Mouse (Mus musculus): ENCODE measurements at regions not wholly inside any gene's neighbourhood (a gene's known extent, or its start where the extent isn't known, plus 50 kb on each side); places are given as distances from the start of the nearest gene placed in this dataset.

DNA sequence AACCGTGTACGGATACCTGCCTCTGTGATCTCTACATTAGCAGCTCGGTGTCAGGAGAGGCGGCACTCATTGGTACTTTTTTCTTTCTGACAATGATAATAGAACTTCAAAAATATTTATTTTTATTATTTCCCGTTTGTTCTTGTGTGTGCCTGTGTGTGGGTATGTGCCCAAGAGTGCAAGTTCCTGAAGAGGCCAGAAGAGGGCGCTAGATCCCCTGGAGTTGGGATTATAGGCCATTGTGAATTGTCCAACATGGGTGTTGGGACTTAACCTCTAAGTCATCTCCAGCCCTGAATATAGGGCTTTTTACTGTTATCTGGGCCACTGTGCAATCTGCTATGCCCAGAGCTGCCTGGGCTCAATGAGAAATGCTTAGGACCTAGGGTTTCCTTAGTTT lies 99.6 kb upstream of the Zc3h12a start:
- 92% methylated on average over 6 of the region's 6 CpGs for WGBS
- H3K9me3 ChIP-seq (replicated peaks) = no peaks in the 10 kb centered on the region
- ATAC-seq (ENCODE audit: low FRiP score) = no peak

DNA sequence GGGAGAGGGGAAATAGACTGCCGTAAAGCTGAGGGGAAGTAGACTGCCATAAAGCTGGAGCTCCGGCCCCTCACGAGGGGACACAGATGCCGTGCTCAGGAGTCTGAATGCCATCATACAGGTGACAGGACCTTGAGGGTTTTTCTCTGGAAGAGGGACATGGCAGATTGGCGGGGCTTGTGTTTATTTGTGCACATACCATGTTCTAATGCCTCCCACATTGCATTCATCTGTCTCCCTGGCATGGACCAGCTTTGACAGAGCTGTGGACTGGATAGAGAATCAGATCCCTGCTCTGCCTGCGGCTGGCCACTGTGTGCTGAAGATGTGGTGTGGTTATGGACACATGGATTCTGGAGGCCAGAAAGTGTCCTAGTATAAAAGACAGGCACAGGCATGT lies 95.3 kb upstream of the Zc3h12a start:
- H3K4me3 ChIP-seq (replicated peaks) = no peak overlapping the region
- 30% methylated on average over 6 of the region's 6 CpGs for WGBS
- ATAC-seq (ENCODE audit: low FRiP score) = no peak

More for the DNA sequence above, 99.6 kb upstream of the Zc3h12a start:
- Histone ChIP-seq H3K4me1 (0 out of 2 replicates have a peak, but pooled peaks cover 4% of the 10 kb centered on the region), H3K9ac (replicated peaks) (no peak overlapping the region), H3K27me3 (replicated peaks) (peaks cover 12% of the 10 kb centered on the region), H3K4me3 (replicated peaks) (no peak overlapping the region), H3K27ac (replicated peaks) (no peak overlapping the region), H3K36me3 (no peaks in the 10 kb centered on the region), H3K4me2 (no peak overlapping the region)

GRCm38 (mm10) chr4:125220314-125220713 lies 92.7 kb upstream of the Zc3h12a start:
- Histone ChIP-seq H3K4me1 (no peaks in the 10 kb centered on the region), H3K27ac (replicated peaks) (no peak overlapping the region), H3K36me3 (no peaks in the 10 kb centered on the region), H3K4me2 (no peak overlapping the region), H3K4me3 (replicated peaks) (no peak overlapping the region), H3K27me3 (replicated peaks) (peaks cover 17% of the 10 kb centered on the region), H3K9ac (replicated peaks) (no peak overlapping the region), H3K9me3 (replicated peaks) (peaks cover 9% of the 10 kb centered on the region; the same call in 1 of the 2 replicates)
- ATAC-seq (ENCODE audit: low FRiP score) = no peak
- WGBS = 36% methylated on average over 7 of the region's 7 CpGs

More for the DNA sequence above, 95.3 kb upstream of the Zc3h12a start:
- Histone ChIP-seq H3K4me1 (no peaks in the 10 kb centered on the region), H3K36me3 (no peaks in the 10 kb centered on the region), H3K9me3 (replicated peaks) (no peaks in the 10 kb centered on the region), H3K27ac (replicated peaks) (no peak overlapping the region), H3K4me2 (no peak overlapping the region), H3K27me3 (replicated peaks) (peaks cover 17% of the 10 kb centered on the region), H3K9ac (replicated peaks) (no peak overlapping the region)

DNA sequence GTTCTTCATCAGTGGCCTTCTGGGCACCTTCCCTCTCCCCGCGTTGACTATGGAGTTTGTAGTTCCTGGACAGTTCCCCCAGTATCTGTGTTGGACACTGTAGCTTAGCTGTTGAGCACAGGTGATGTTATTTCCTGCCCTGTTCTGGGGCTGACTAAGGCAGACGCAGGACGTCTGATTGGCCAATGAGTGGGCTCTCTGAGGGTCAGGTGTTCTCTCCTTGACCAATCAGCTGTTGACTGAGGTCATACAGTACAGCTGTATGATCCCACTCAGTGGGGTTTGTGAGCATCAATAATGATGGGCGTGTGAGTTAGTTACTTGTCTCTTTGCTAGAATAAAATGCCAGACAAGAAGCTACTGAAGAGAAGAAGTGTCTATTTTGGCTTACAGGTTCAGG lies 91.6 kb upstream of the Zc3h12a start:
- 92% methylated on average over 5 of the region's 5 CpGs for WGBS
- H3K4me2 ChIP-seq = no peak overlapping the region
- H3K27ac ChIP-seq (replicated peaks) = no peak overlapping the region
- H3K27me3 ChIP-seq (replicated peaks) = 0 out of 2 replicates have a peak, but pooled peaks cover 12% of the 10 kb centered on the region
- peaks cover 9% of the 10 kb centered on the region; the same call in 1 of the 2 replicates for H3K9me3 ChIP-seq (replicated peaks)
- no peak overlapping the region for H3K4me3 ChIP-seq (replicated peaks)
- ATAC-seq (ENCODE audit: low FRiP score) = no peak
- H3K36me3 ChIP-seq = no peaks in the 10 kb centered on the region
- H3K4me1 ChIP-seq = no peaks in the 10 kb centered on the region
- no peak overlapping the region for H3K9ac ChIP-seq (replicated peaks)

- no peaks in the 10 kb centered on the region for H3K4me1 ChIP-seq
- H3K27ac ChIP-seq (replicated peaks) = no peak overlapping the region
- no peak overlapping the region for H3K4me2 ChIP-seq
- 70% methylated on average over 10 of the region's 10 CpGs for whole genome bisulfite sequencing
- H3K9me3 ChIP-seq (replicated peaks) = peaks cover 9% of the 10 kb centered on the region; the same call in 1 of the 2 replicates
- 0 out of 2 replicates have a peak, but pooled peaks cover 7% of the 10 kb centered on the region for H3K27me3 ChIP-seq (replicated peaks)
- H3K9ac ChIP-seq (replicated peaks) = no peak overlapping the region
- ATAC-seq (ENCODE audit: low FRiP score) = no peak
- H3K4me3 ChIP-seq (replicated peaks) = no peak overlapping the region
- H3K36me3 ChIP-seq = no peaks in the 10 kb centered on the region
These were observed 86.7 kb upstream of the Zc3h12a start for GRCm38 (mm10) chr4:125214306-125214705.

GRCm38 (mm10) chr4:125212176-125212530 lies 84.5 kb upstream of the Zc3h12a start:
- Histone ChIP-seq H3K36me3 (no peaks in the 10 kb centered on the region), H3K9me3 (replicated peaks) (peaks cover 9% of the 10 kb centered on the region; the same call in 1 of the 2 replicates), H3K27ac (replicated peaks) (no peak overlapping the region), H3K27me3 (replicated peaks) (0 out of 2 replicates have a peak, but pooled peaks cover 6% of the 10 kb centered on the region), H3K4me1 (no peaks in the 10 kb centered on the region), H3K4me2 (no peak overlapping the region), H3K9ac (replicated peaks) (no peak overlapping the region), H3K4me3 (replicated peaks) (no peak overlapping the region)
- 53% methylated on average over 7 of the region's 7 CpGs for WGBS
- no peak for ATAC-seq (ENCODE audit: low FRiP score)

DNA sequence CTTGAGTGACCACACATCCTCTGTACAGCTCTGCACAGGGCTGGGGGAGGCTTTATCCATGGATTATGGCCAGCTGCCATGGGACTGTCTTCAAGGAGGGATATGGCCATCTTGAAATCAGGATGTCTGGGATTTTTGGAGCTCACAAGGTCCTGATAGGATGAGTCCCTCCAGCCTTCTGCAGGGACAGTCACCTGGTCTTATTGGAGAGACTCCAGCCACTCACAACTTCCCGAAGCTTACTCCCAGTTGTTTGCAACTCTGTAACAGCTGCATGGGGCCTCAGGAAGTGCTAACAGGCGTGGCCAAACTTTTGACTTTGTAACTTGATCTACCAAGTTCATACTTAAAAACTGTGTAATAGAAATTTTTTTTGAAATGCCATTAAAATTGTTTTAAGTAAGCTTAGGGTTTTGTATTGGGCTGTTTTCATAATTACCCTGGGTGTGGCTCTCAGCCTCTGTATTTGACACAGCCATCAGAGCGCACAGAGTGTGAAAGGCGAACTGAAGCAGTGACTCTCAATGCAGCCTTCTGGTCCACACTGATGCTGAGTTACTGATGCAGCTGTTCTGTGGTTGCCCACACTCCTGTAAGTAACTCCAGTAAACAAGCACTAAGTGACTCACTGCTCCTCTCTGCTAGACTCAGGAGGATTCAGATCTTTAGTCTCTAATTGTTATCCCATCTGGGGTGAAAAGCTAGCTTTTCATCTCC lies 84.0 kb upstream of the Zc3h12a start:
- Histone ChIP-seq H3K36me3 (no peaks in the 10 kb centered on the region), H3K27me3 (replicated peaks) (0 out of 2 replicates have a peak, but pooled peaks cover 6% of the 10 kb centered on the region), H3K4me3 (replicated peaks) (no peak overlapping the region), H3K9me3 (replicated peaks) (peaks cover 9% of the 10 kb centered on the region; the same call in 1 of the 2 replicates), H3K4me1 (no peaks in the 10 kb centered on the region), H3K4me2 (no peak overlapping the region), H3K27ac (replicated peaks) (no peak overlapping the region), H3K9ac (replicated peaks) (no peak overlapping the region)
- ATAC-seq (ENCODE audit: low FRiP score) = no peak
- WGBS = 64% methylated on average over 4 of the region's 4 CpGs

- ATAC-seq (ENCODE audit: low FRiP score) = no peak
- Histone ChIP-seq H3K4me3 (replicated peaks) (no peak overlapping the region), H3K27me3 (replicated peaks) (0 out of 2 replicates have a peak, but pooled peaks cover 6% of the 10 kb centered on the region), H3K27ac (replicated peaks) (no peak overlapping the region), H3K9ac (replicated peaks) (no peak overlapping the region), H3K36me3 (no peaks in the 10 kb centered on the region), H3K9me3 (replicated peaks) (peaks cover 1% of the 10 kb centered on the region; the same call in 1 of the 2 replicates), H3K4me2 (no peak overlapping the region), H3K4me1 (no peaks in the 10 kb centered on the region)
- WGBS = 80% methylated on average over 6 of the region's 6 CpGs
These were observed 83.1 kb upstream of the Zc3h12a start for GRCm38 (mm10) chr4:125210719-125211118.

DNA sequence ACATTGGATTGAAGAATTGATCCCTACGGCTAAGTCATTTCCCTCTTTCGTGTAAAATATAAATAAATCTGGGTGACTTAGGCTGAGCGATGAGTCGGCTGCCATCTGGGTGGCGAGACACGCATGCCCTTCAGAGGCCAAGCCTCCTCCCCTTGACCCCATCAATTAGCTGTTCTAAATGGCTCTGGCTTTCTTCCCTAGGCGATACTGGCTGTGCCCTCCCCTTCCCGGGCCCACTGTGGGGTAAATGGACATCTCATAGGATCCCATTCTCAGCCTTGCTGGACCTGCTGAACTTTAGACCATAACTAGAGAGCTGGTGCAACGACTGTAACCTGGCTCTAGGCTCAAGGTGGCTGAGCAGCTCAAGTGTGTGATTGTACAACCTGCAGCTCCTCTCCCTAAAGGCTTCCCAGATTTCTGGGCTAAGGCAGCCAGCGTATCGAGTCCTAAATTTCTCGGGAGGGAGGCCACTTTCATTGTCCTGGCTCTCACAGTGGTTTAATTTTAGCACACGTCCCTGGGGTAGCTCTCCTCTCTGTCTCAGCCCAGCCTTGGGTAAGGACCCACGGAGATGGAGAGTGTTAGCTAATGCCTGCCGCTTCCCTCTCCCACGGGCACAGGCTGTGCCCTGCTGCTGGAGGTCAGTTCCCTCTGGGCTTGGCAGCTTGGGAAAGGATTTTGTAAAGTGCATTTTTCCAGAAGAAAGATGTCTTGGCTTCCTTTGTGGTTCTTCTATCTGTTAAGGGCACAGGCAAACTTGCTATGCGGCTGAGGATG lies 80.7 kb upstream of the Zc3h12a start:
- WGBS = 45% methylated on average over 17 of the region's 17 CpGs
- Histone ChIP-seq H3K36me3 (no peaks in the 10 kb centered on the region), H3K27ac (replicated peaks) (no peak overlapping the region), H3K4me1 (no peaks in the 10 kb centered on the region), H3K27me3 (replicated peaks) (0 out of 2 replicates have a peak, but pooled peaks cover 6% of the 10 kb centered on the region), H3K9ac (replicated peaks) (no peak overlapping the region), H3K9me3 (replicated peaks) (no peaks in the 10 kb centered on the region), H3K4me2 (no peak overlapping the region), H3K4me3 (replicated peaks) (no peak overlapping the region)
- ATAC-seq (ENCODE audit: low FRiP score) = no peak

- no peak overlapping the region for H3K4me2 ChIP-seq
- H3K36me3 ChIP-seq = no peaks in the 10 kb centered on the region
- 0 out of 2 replicates have a peak, but pooled peaks cover 2% of the 10 kb centered on the region for H3K27me3 ChIP-seq (replicated peaks)
These were observed 75.9 kb upstream of the Zc3h12a start for GRCm38 (mm10) chr4:125203521-125203920.

GRCm38 (mm10) chr4:125201638-125202325 lies 74.1 kb upstream of the Zc3h12a start:
- Histone ChIP-seq H3K27ac (replicated peaks) (no peak overlapping the region), H3K4me1 (peaks cover 8% of the 10 kb centered on the region; the same call in 1 of the 2 replicates), H3K4me3 (replicated peaks) (no peak overlapping the region), H3K9me3 (replicated peaks) (no peaks in the 10 kb centered on the region), H3K9ac (replicated peaks) (no peak overlapping the region), H3K27me3 (replicated peaks) (no peaks in the 10 kb centered on the region), H3K36me3 (no peaks in the 10 kb centered on the region), H3K4me2 (no peak overlapping the region)
- ATAC-seq (ENCODE audit: low FRiP score) = no peak
- WGBS = 69% methylated on average over 12 of the region's 12 CpGs

More at GRCm38 (mm10) chr4:125203521-125203920, 75.9 kb upstream of the Zc3h12a start:
- H3K9ac ChIP-seq (replicated peaks) = no peak overlapping the region
- no peak overlapping the region for H3K27ac ChIP-seq (replicated peaks)
- H3K4me1 ChIP-seq = peaks cover 8% of the 10 kb centered on the region; the same call in 1 of the 2 replicates
- no peak for ATAC-seq (ENCODE audit: low FRiP score)
- no peaks in the 10 kb centered on the region for H3K9me3 ChIP-seq (replicated peaks)
- WGBS = 86% methylated on average over 8 of the region's 8 CpGs
- H3K4me3 ChIP-seq (replicated peaks) = no peak overlapping the region

Data from neural tube, embryonic 15.5 days (tissue).